Mouse (Mus musculus) ES-Bruce4 (cell line): ENCODE measurements at regions not wholly inside any gene's neighbourhood (a gene's known extent, or its start where the extent isn't known, plus 50 kb on each side); places are given as distances from the start of the nearest gene placed in this dataset.

Experiments used
- H3K27ac ChIP-seq: 2 replicates; pipeline ENCODE4 v1.5.1; 2012; ENCODE audit warnings: low read length, inconsistent platforms; ENCODE audit not compliant: insufficient read depth
- H3K27me3 ChIP-seq: 2 replicates; pipeline ENCODE4 v1.6.1; 2012; ENCODE audit warnings: mild to moderate bottlenecking, low read length, inconsistent platforms; ENCODE audit not compliant: control insufficient read depth, poor library complexity, insufficient read depth, severe bottlenecking
- H3K36me3 ChIP-seq: 2 replicates; pipeline ENCODE4 v1.6.1; 2012; ENCODE audit warnings: inconsistent platforms, mild to moderate bottlenecking, low read length, moderate library complexity; ENCODE audit not compliant: control insufficient read depth, poor library complexity, insufficient read depth, severe bottlenecking
- H3K4me1 ChIP-seq: one replicate; pipeline ENCODE4 v1.8.1; 2011; ENCODE audit warnings: low read length; ENCODE audit not compliant: control insufficient read depth, insufficient read depth
- H3K4me3 ChIP-seq: 2 replicates; pipeline ENCODE4 v1.5.1; 2011; ENCODE audit warnings: low read depth, mild to moderate bottlenecking, low read length
- H3K9ac ChIP-seq: 2 replicates; pipeline ENCODE4 v1.6.1; 2012; ENCODE audit warnings: low read depth, mild to moderate bottlenecking, inconsistent platforms; ENCODE audit not compliant: poor library complexity, severe bottlenecking
- H3K9me3 ChIP-seq: replicated peaks from 2 replicates; pipeline ENCODE4 v1.6.1; 2012; ENCODE audit warnings: mild to moderate bottlenecking, low read length, inconsistent platforms; ENCODE audit not compliant: control insufficient read depth, poor library complexity, insufficient read depth, severe bottlenecking
- CTCF ChIP-seq: IDR thresholded peaks from one replicate; pipeline ENCODE4 v1.8.1; 2011; ENCODE audit warnings: low read depth, low read length
- EP300 ChIP-seq: IDR thresholded peaks from 2 replicates; pipeline ENCODE4 v1.6.1; 2011; ENCODE audit warnings: low read depth, low read length; ENCODE audit not compliant: insufficient read depth
- POLR2A ChIP-seq: IDR thresholded peaks from one replicate; pipeline ENCODE4 v1.8.1; 2011; ENCODE audit warnings: low read length; ENCODE audit not compliant: insufficient read depth

DNA sequence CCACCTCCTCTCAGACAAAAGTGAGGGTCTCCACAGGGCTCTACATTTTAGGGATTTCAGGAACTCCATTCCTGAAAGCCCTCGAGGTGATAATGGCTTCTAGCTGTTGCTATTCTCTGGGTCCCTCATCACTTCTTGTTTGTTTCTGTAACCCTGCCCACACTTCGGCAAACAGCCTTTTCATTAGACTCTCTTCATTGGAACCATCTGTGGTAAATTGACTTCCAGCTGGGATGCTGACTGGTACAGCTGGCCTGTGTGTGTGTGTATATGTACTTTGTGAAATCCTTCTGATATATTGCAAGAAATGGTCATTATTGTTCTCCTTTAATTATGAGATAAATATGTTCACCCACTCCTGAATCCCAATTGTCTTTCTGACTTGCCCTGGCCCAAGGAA lies 50.3 kb downstream of the Gm10192 start:
- Histone ChIP-seq H3K9me3 (no peaks in the 10 kb centered on the region), H3K9ac (no peak overlapping the region), H3K4me3 (no peak overlapping the region), H3K27me3 (no peaks in the 10 kb centered on the region), H3K27ac (no peak overlapping the region), H3K36me3 (no peaks in the 10 kb centered on the region), H3K4me1 (no peaks in the 10 kb centered on the region)
- TF ChIP-seq EP300, result no peak
- TF ChIP-seq POLR2A, result no peak
- no peak for TF ChIP-seq CTCF

DNA sequence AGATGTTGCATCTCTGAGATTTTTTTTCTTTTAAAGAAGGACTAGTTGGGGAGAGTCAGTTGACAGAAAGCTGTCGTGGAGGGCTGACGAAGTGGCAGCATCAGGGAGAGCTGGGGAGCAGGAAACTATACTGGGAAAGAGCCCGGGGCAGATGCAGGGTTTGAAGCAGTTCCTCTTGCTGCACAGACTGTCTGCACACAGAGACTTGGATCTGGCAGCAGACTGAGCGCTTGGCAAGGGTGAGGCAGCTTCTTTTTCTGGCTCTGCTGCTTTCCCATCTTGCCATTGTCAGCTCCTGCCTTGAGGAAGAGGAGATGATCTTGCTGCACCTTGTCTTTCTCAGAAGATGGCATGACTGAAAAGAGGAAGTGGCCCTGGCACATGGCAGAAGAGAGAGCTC lies 55.2 kb downstream of the Gm10192 start:
- H3K27me3 ChIP-seq, result no peaks in the 10 kb centered on the region
- TF ChIP-seq EP300 (no peak), CTCF (no peak), POLR2A (no peak)
- no peak overlapping the region for H3K4me3 ChIP-seq
- no peak overlapping the region for H3K9ac ChIP-seq
- H3K4me1 ChIP-seq, result no peaks in the 10 kb centered on the region
- no peaks in the 10 kb centered on the region for H3K9me3 ChIP-seq
- no peak overlapping the region for H3K27ac ChIP-seq
- H3K36me3 ChIP-seq, result no peaks in the 10 kb centered on the region

DNA sequence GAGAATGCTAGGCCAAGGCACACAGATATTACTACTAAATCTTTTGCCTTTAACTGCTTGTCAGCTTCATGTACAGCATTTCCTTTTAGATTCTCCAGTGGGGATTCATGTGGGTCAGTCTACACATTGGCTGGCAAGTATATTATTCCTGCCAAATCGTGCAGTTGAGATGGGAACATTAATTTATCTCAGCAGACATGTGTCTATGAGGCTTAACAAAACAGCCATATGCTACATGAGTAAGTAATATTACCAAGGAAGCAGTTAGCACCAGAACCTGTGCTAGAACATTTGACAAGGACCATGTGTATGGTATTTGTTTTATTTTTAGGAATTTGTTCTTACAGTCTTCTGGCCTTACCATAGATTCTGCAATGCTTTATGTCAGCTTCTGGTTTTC lies 59.1 kb downstream of the Gm10192 start:
- Histone ChIP-seq H3K27ac (no peak overlapping the region), H3K9me3 (no peaks in the 10 kb centered on the region), H3K4me1 (no peaks in the 10 kb centered on the region), H3K27me3 (no peaks in the 10 kb centered on the region), H3K4me3 (no peak overlapping the region), H3K36me3 (no peaks in the 10 kb centered on the region), H3K9ac (no peak overlapping the region)
- no peak for TF ChIP-seq EP300
- TF ChIP-seq POLR2A, result no peak
- no peak for TF ChIP-seq CTCF

DNA sequence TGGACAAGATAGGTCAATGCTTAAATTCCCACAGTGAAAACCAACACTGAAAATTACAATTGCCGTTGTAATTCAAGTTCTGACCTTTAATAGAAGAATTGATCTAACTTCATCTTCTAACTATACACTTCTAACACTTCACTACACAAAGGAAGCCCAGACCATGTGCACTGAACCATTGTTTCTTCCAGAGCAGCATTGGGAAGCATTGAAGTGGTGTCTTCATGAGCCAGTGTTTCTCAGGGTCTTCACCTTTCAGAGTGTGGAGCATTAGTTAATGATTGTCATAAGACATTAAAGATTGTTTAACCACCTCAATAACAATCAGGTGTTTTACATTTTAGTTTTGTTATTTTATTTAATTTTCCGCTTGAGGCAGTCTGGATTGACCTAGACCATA lies 61.0 kb downstream of the Gm10192 start:
- Histone ChIP-seq H3K27ac (no peak overlapping the region), H3K4me1 (no peaks in the 10 kb centered on the region), H3K4me3 (no peak overlapping the region), H3K36me3 (no peaks in the 10 kb centered on the region), H3K27me3 (no peaks in the 10 kb centered on the region), H3K9ac (no peak overlapping the region), H3K9me3 (no peaks in the 10 kb centered on the region)
- TF ChIP-seq CTCF, result no peak
- TF ChIP-seq EP300, result no peak
- no peak for TF ChIP-seq POLR2A

DNA sequence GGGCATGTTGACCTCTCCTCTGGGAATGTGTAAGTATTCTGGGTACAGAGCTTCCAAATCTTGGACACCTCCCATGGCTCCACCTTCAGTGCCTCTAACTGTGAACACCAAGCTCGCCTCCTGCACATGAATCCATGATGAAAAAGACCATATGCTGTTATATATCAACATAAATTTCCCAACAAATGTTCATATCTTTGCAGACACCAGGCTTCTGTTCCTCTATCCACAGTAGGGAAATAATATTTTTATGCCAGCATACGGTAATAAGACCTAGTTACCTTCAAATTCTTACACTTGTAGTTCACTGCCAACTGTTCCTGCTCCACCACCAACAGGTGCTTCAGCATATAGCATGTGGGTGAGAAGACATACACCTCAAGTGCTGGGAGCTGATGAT lies 63.5 kb downstream of the Gm10192 start:
- no peak overlapping the region for H3K4me3 ChIP-seq
- H3K9me3 ChIP-seq, result no peaks in the 10 kb centered on the region
- no peaks in the 10 kb centered on the region for H3K4me1 ChIP-seq
- TF ChIP-seq POLR2A (no peak), EP300 (no peak), CTCF (no peak)
- H3K36me3 ChIP-seq, result no peaks in the 10 kb centered on the region
- no peaks in the 10 kb centered on the region for H3K27me3 ChIP-seq
- no peak overlapping the region for H3K9ac ChIP-seq
- H3K27ac ChIP-seq, result no peak overlapping the region

DNA sequence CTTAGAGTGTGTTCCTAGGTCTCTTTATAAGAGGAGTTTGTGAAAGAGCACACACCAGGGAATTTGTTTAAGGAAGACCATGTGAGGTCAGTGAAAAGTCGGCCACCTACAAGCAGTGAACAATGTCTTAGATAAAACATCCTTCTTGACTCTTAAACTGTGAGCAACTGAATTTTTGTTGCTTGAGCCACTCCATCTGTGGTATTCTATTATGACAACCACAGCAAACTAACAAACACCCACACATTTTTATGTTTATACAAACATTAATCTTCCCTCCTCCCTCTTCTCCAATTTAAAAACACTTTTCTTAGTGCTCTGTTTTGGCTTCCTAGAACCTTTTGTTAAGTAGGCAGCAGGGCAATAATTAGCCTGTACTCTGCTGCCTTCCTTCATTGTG lies 66.0 kb downstream of the Gm10192 start:
- H3K4me1 ChIP-seq, result no peaks in the 10 kb centered on the region
- TF ChIP-seq POLR2A (no peak), CTCF (no peak), EP300 (no peak)
- H3K27me3 ChIP-seq, result no peaks in the 10 kb centered on the region
- no peak overlapping the region for H3K27ac ChIP-seq
- H3K9me3 ChIP-seq, result no peaks in the 10 kb centered on the region
- no peaks in the 10 kb centered on the region for H3K36me3 ChIP-seq
- no peak overlapping the region for H3K4me3 ChIP-seq
- no peak overlapping the region for H3K9ac ChIP-seq

DNA sequence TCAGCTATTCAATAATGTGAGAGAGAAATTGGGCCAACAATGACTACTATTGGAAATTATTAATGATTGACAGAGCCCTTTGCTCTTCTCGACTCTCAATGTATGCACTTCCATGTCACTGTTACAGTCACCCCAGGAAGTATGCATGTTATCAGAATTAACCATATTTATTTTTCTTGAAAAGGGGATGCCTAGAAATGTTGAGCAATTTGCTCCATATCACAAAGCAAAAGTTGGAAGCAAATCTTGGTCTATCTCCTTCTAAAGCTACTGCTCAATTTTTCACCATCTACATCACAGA lies 80.3 kb downstream of the Gm10192 start:
- no peak for TF ChIP-seq CTCF
- Histone ChIP-seq H3K9ac (no peak overlapping the region), H3K9me3 (no peaks in the 10 kb centered on the region)

More for the DNA sequence above, 80.3 kb downstream of the Gm10192 start:
- Histone ChIP-seq H3K4me1 (no peaks in the 10 kb centered on the region), H3K4me3 (no peak overlapping the region), H3K27me3 (no peaks in the 10 kb centered on the region), H3K36me3 (no peaks in the 10 kb centered on the region), H3K27ac (no peak overlapping the region)
